Mouse (Mus musculus) lung, embryonic 15.5 days (tissue): ENCODE measurements around the gene Mfsd4b1. TPM values are rescaled to one million over a fixed set of nuclear protein-coding genes. Genes with fewer than 3 reads are reported as not detected.
"Not testable (repeated sequence)": the region's sequence is repeated elsewhere in the genome, so short reads cannot be mapped to it uniquely, and the experiment has no call there.

Experiments
- ATAC-seq: fragments of 200-750 bp; cut with Nextera tagmentation; 2 replicates; pipeline ENCODE4 v1.8.0; 2017; ENCODE audit warnings: moderate number of reproducible peaks, borderline replicate concordance; ENCODE audit not compliant: low FRiP score, low TSS enrichment; ENCODE audit errors: extremely low read depth
- H3K27ac ChIP-seq: fragments of 300-500 bp; sonication (generic); 2 replicates; pipeline ENCODE4 v1.5.1; 2015; ENCODE audit warnings: moderate library complexity, mild to moderate bottlenecking, inconsistent platforms
- H3K27me3 ChIP-seq: fragments of 300-500 bp; sonication (generic); 2 replicates; pipeline ENCODE4 v1.6.1; 2015; ENCODE audit warnings: inconsistent platforms
- H3K36me3 ChIP-seq: fragments of 300-500 bp; sonication (generic); 2 replicates; pipeline ENCODE4 v1.6.1; 2015; ENCODE audit warnings: inconsistent platforms
- H3K4me1 ChIP-seq: fragments of 300-500 bp; sonication (generic); 2 replicates; pipeline ENCODE4 v1.6.1; 2015; ENCODE audit warnings: inconsistent platforms
- H3K4me2 ChIP-seq: fragments of 300-500 bp; sonication (generic); 2 replicates; pipeline ENCODE4 v1.6.1; 2015; ENCODE audit warnings: inconsistent platforms, mild to moderate bottlenecking, moderate library complexity
- H3K4me3 ChIP-seq: fragments of 300-500 bp; sonication (generic); 2 replicates; pipeline ENCODE4 v1.5.1; 2015; ENCODE audit warnings: mild to moderate bottlenecking, inconsistent platforms
- H3K9ac ChIP-seq: fragments of 300-500 bp; sonication (generic); 2 replicates; pipeline ENCODE4 v1.6.1; 2015; ENCODE audit warnings: inconsistent platforms
- H3K9me3 ChIP-seq: fragments of 300-500 bp; sonication (generic); 2 replicates; pipeline ENCODE4 v1.6.1; 2016; ENCODE audit warnings: inconsistent platforms
- WGBS: fragments of 180-500 bp; shearing (Covaris S2); methylation state at CpG from one replicate; pipeline ENCODE4 v1.1.7; 2015; 5-methylcytosine and 5-hydroxymethylcytosine counted together
- polyA plus RNA-seq: library from polyadenylated mRNA; unstranded; fragments of >200 nt; fragmentation: Nextera tagmentation; extraction: Ambion mirVana; gene quantifications from 2 replicates; pipeline ENCODE4 v1.2.1, GENCODE M21; 2015

Mfsd4b1 gene
- polyA plus RNA-seq, 1 experiment from 2014 or later: 0.21 TPM

DNA sequence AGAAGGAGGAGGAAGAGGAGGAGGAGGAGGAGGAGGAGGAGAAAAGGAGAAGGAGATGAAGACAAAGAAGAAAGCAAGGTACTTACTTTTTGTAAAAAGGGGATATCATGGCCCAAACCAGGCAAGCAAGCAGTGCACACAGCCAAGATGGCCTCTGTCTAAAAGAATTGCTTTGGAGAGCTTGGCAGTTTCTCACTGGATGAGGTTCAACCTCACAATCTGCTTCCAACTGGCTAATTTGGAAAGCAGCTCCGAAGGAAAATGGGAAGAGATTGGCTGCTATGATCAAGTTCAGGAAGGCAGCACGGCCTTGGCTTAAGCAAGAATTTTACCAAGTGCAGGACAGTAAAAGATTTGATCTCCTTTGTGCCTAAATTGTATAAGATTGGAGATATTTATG lies 4.5 kb upstream of the Mfsd4b1 start:
- WGBS: 64% methylated on average over 2 of the region's 2 CpGs
- Histone ChIP-seq H3K4me3 (no peak overlapping the region), H3K27ac (no peak overlapping the region), H3K4me1 (peaks cover 4% of the 10 kb centered on the region), H3K9ac (no peak overlapping the region), H3K4me2 (no peak overlapping the region), H3K9me3 (0 out of 2 replicates have a peak, but pooled peaks cover 2% of the 10 kb centered on the region), H3K36me3 (no peaks in the 10 kb centered on the region), H3K27me3 (no peaks in the 10 kb centered on the region)
- no peak for ATAC-seq

DNA sequence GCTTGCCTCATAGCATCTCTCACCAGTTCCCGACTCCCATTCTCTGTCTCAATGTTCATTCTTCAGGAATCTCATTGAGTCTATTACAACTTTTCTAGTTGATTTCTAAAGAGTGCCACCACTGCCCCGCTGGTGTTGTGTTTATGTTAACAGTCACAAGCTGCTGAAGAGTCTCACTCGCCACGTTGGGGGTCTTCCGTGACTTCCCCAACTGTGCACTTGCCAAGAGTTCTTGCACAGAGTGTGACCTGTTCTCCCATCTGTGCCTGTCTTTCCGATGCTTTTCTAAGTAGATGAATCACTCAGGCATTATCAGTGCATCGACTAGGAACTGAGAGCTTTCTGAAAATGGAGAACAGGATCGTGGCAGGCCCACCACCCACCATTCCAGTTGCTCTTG lies 3.0 kb upstream of the Mfsd4b1 start:
- Histone ChIP-seq H3K4me1 (peaks cover 4% of the 10 kb centered on the region), H3K27ac (no peak overlapping the region), H3K9ac (no peak overlapping the region), H3K27me3 (0 out of 2 replicates have a peak, but pooled peaks cover 4% of the 10 kb centered on the region), H3K4me2 (no peak overlapping the region), H3K4me3 (no peak overlapping the region), H3K36me3 (no peaks in the 10 kb centered on the region), H3K9me3 (0 out of 2 replicates have a peak, but pooled peaks cover 2% of the 10 kb centered on the region)
- 52% methylated on average over 8 of the region's 8 CpGs for WGBS
- ATAC-seq: no peak

- no peak for ATAC-seq
- H3K36me3 ChIP-seq: no peaks in the 10 kb centered on the region
- 93% methylated on average over 5 of the region's 5 CpGs for WGBS
Observed at GRCm38 (mm10) chr10:40026546-40026945, 1.5 kb upstream of the Mfsd4b1 start.

DNA sequence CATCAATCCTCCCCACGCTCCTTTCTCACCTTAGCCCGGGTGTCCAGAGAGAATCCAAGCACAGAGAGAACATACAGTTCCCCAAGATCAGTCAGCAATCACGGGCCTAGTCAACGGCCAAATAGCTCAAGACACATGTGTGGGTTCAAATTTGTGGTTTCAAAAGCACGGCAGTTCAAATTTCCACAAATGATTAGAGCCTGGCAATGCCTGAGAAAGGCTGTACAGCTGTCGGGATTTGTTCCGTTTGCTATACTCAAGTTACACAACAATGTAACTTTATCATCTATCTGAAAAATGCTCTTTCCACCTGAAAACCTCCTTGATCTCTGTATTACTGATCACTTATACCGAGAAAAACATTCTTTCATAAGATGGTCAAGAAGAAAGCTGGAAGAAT lies 492 bp upstream of the Mfsd4b1 start:
- 0 out of 2 replicates have a peak, but pooled peaks have one; percentile 7 for ATAC-seq
- Histone ChIP-seq H3K4me2 (peak overlapping the region; percentile 98), H3K27ac (no peak overlapping the region), H3K9me3 (0 out of 2 replicates have a peak, but pooled peaks cover 2% of the 10 kb centered on the region), H3K4me1 (peaks cover 4% of the 10 kb centered on the region), H3K36me3 (no peaks in the 10 kb centered on the region), H3K4me3 (peak overlapping the region; percentile 57), H3K27me3 (0 out of 2 replicates have a peak, but pooled peaks cover 9% of the 10 kb centered on the region), H3K9ac (0 out of 2 replicates have a peak overlapping the region, but pooled peaks have one; percentile 48)
- WGBS: 55% methylated on average over 8 of the region's 8 CpGs

More at GRCm38 (mm10) chr10:40026546-40026945, 1.5 kb upstream of the Mfsd4b1 start:
- Histone ChIP-seq H3K4me2 (no peak overlapping the region), H3K4me3 (no peak overlapping the region), H3K9ac (no peak overlapping the region), H3K4me1 (peaks cover 4% of the 10 kb centered on the region), H3K9me3 (0 out of 2 replicates have a peak, but pooled peaks cover 2% of the 10 kb centered on the region), H3K27me3 (0 out of 2 replicates have a peak, but pooled peaks cover 6% of the 10 kb centered on the region), H3K27ac (no peak overlapping the region)

GRCm38 (mm10) chr10:40020401-40020800 lies 4.7 kb downstream of the Mfsd4b1 start:
- Histone ChIP-seq H3K27me3 (0 out of 2 replicates have a peak, but pooled peaks cover 9% of the 10 kb centered on the region), H3K27ac (no peak overlapping the region), H3K9me3 (no peaks in the 10 kb centered on the region), H3K4me3 (no peak overlapping the region), H3K9ac (no peak overlapping the region), H3K4me1 (peaks cover 3% of the 10 kb centered on the region), H3K36me3 (no peaks in the 10 kb centered on the region), H3K4me2 (no peak overlapping the region)
- WGBS: 62% methylated on average over 2 of the region's 2 CpGs
- ATAC-seq: no peak

- Histone ChIP-seq H3K27me3 (0 out of 2 replicates have a peak, but pooled peaks cover 9% of the 10 kb centered on the region), H3K9ac (no peak overlapping the region), H3K4me1 (no peaks in the 10 kb centered on the region; the same call in 1 of the 2 replicates), H3K4me2 (no peak overlapping the region), H3K9me3 (no peaks in the 10 kb centered on the region), H3K36me3 (no peaks in the 10 kb centered on the region), H3K4me3 (no peak overlapping the region), H3K27ac (no peak overlapping the region)
- 51% methylated on average over 3 of the region's 3 CpGs for WGBS
- ATAC-seq: no peak
Observed at GRCm38 (mm10) chr10:40019492-40019891, 5.6 kb downstream of the Mfsd4b1 start.

DNA sequence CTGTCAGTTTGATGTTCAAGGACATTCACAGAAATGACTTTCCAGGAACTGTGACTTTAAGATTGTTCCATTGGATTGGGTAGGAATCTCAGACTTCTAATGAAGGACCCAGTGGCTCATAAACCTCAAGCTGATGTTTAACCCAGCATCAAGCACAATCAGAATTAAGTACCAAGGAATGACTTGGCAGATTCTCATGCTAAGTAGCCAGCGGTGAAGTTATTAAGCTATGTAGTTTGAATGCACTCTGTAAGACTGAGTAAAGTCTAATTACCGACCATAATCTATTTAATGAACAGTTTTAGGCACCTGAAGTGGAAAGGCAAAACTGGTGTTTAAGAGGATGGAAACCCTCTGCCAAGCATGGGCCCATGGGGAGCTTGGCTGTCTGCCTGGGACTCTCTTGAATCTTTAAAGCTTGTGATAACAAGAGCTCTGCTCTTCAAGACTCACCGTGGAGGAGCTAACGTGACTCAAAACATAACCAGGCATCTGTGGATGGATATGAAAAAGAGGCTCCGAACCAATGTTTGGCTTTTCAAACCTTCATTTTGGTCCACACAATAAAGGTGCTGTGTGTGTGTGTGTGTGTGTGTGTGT lies 6.7 kb downstream of the Mfsd4b1 start:
- no peak overlapping the region for H3K27ac ChIP-seq
- H3K4me1 ChIP-seq: no peaks in the 10 kb centered on the region
- no peak overlapping the region for H3K9ac ChIP-seq
- no peaks in the 10 kb centered on the region for H3K36me3 ChIP-seq
- no peaks in the 10 kb centered on the region for H3K9me3 ChIP-seq
- WGBS: 70% methylated on average over 5 of the region's 5 CpGs
- no peak for ATAC-seq
- no peak overlapping the region for H3K4me3 ChIP-seq
- H3K4me2 ChIP-seq: no peak overlapping the region
- 0 out of 2 replicates have a peak, but pooled peaks cover 5% of the 10 kb centered on the region for H3K27me3 ChIP-seq

- H3K36me3 ChIP-seq: no peaks in the 10 kb centered on the region
- H3K27ac ChIP-seq: no peak overlapping the region
- H3K4me1 ChIP-seq: no peaks in the 10 kb centered on the region
- H3K9ac ChIP-seq: no peak overlapping the region
- no peak for ATAC-seq
- H3K4me2 ChIP-seq: no peak overlapping the region
- WGBS: 71% methylated on average over 11 of the region's 11 CpGs
- no peaks in the 10 kb centered on the region for H3K9me3 ChIP-seq
- no peaks in the 10 kb centered on the region for H3K27me3 ChIP-seq
- H3K4me3 ChIP-seq: no peak overlapping the region
Observed at GRCm38 (mm10) chr10:40009591-40009990, 15.5 kb downstream of the Mfsd4b1 start.

- 68% methylated on average over 4 of the region's 4 CpGs for WGBS
- H3K4me2 ChIP-seq, H3K9ac ChIP-seq, H3K4me3 ChIP-seq, H3K4me1 ChIP-seq, H3K27ac ChIP-seq, ATAC-seq, H3K27me3 ChIP-seq, H3K36me3 ChIP-seq, H3K9me3 ChIP-seq: not testable (repeated sequence)
Observed at GRCm38 (mm10) chr10:40008847-40009246, 16.2 kb downstream of the Mfsd4b1 start.

- no peak overlapping the region for H3K27ac ChIP-seq
- 83% methylated on average over 4 of the region's 4 CpGs for WGBS
- H3K27me3 ChIP-seq: no peaks in the 10 kb centered on the region
- H3K9ac ChIP-seq: no peak overlapping the region
- no peak overlapping the region for H3K4me2 ChIP-seq
- H3K9me3 ChIP-seq: no peaks in the 10 kb centered on the region
- no peaks in the 10 kb centered on the region for H3K36me3 ChIP-seq
- no peaks in the 10 kb centered on the region for H3K4me1 ChIP-seq
- no peak overlapping the region for H3K4me3 ChIP-seq
- no peak for ATAC-seq
Observed at GRCm38 (mm10) chr10:40007953-40008352, 17.1 kb downstream of the Mfsd4b1 start.

DNA sequence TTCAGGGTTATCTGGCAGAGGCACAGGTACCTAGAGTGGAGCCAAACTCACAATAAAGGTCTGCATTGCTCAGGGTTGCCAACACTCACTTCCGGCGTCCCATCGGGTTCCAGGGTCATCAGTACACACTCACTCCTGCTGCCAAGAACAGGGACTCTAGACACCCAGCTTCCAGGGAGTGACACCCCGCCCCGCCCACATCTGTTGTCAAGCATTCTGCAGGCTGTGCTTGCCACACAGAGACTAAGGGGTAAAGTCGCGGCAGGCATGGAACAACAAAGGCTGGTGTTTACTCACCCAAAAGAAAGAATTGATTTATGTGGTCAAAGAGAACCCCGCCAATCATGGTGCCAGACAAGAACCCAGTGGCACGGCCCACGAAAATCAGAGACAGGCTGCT lies 18.1 kb downstream of the Mfsd4b1 start:
- Histone ChIP-seq H3K9me3 (no peaks in the 10 kb centered on the region), H3K4me2 (no peak overlapping the region), H3K36me3 (no peaks in the 10 kb centered on the region), H3K27ac (no peak overlapping the region), H3K9ac (no peak overlapping the region), H3K4me1 (no peaks in the 10 kb centered on the region), H3K27me3 (no peaks in the 10 kb centered on the region), H3K4me3 (no peak overlapping the region)
- WGBS: 63% methylated on average over 10 of the region's 10 CpGs
- ATAC-seq: no peak

- Histone ChIP-seq H3K27me3 (no peaks in the 10 kb centered on the region), H3K36me3 (no peaks in the 10 kb centered on the region), H3K4me1 (no peaks in the 10 kb centered on the region), H3K4me2 (no peak overlapping the region), H3K27ac (no peak overlapping the region), H3K9ac (no peak overlapping the region), H3K9me3 (no peaks in the 10 kb centered on the region), H3K4me3 (no peak overlapping the region)
- 86% methylated on average over 2 of the region's 2 CpGs for WGBS
- ATAC-seq: no peak
Observed at GRCm38 (mm10) chr10:40000746-40001145, 24.3 kb downstream of the Mfsd4b1 start.
